Mouse (Mus musculus) lung, postnatal 0 days (tissue): ENCODE measurements around the gene Cyb561d1. TPM values are rescaled to one million over a fixed set of nuclear protein-coding genes. Genes with fewer than 3 reads are reported as not detected.
A peak's percentile ranks its signal among the peaks of the same experiment; 100 is the strongest.

Source experiments
- ATAC-seq: fragments of 200-750 bp; cut with Nextera tagmentation; 2 replicates; pipeline ENCODE4 v1.8.0; 2017; ENCODE audit warnings: moderate library complexity
- DNase-seq: peaks from one replicate; pipeline ENCODE4 v3.0.0-alpha.2; 2016; ENCODE audit warnings: low spot score
- H3K27ac ChIP-seq: fragments of 300-500 bp; sonication (generic); 2 replicates; pipeline ENCODE4 v1.5.1; 2014; ENCODE audit warnings: antibody characterized with exemption, mild to moderate bottlenecking, low read length, mixed read lengths
- H3K27me3 ChIP-seq: fragments of 300-500 bp; sonication (generic); replicated peaks from 2 replicates; pipeline ENCODE4 v1.6.1; 2014; ENCODE audit warnings: low read length, mixed read lengths; ENCODE audit not compliant: insufficient read depth
- H3K36me3 ChIP-seq: fragments of 300-500 bp; sonication (generic); 2 replicates; pipeline ENCODE4 v1.6.1; 2014; ENCODE audit warnings: low read length, mixed read lengths; ENCODE audit not compliant: insufficient read depth
- H3K4me1 ChIP-seq: fragments of 300-500 bp; sonication (generic); 2 replicates; pipeline ENCODE4 v1.6.1; 2014; ENCODE audit warnings: antibody characterized with exemption, low read depth, low read length, mixed read lengths; ENCODE audit not compliant: insufficient read depth
- H3K4me2 ChIP-seq: fragments of 300-500 bp; sonication (generic); replicated peaks from 2 replicates; pipeline ENCODE4 v1.6.1; 2014; ENCODE audit warnings: low read depth, mild to moderate bottlenecking, low read length, moderate library complexity, mixed read lengths
- H3K4me3 ChIP-seq: fragments of 300-500 bp; sonication (generic); 2 replicates; pipeline ENCODE4 v1.5.1; 2014; ENCODE audit warnings: low read depth, low read length
- H3K9ac ChIP-seq: fragments of 300-500 bp; sonication (generic); replicated peaks from 2 replicates; pipeline ENCODE4 v1.6.1; 2014; ENCODE audit warnings: low read depth, mild to moderate bottlenecking
- H3K9me3 ChIP-seq: fragments of 300-500 bp; sonication (generic); 2 replicates; pipeline ENCODE4 v1.6.1; 2016; ENCODE audit warnings: low read length, mixed read lengths
- CTCF ChIP-seq: IDR thresholded peaks from 2 replicates; pipeline ENCODE4 v1.5.1; 2016; ENCODE audit warnings: antibody characterized with exemption, mild to moderate bottlenecking
- EP300 ChIP-seq: IDR thresholded peaks from 2 replicates; pipeline ENCODE4 v1.6.1; 2016; ENCODE audit warnings: antibody characterized with exemption, mild to moderate bottlenecking, control low read depth
- WGBS: fragments of 180-500 bp; shearing (Covaris S2); extraction: QIAGEN DNeasy Blood & Tissue Kit; methylation state at CpG from one replicate; pipeline ENCODE4 v1.1.7; 2014; 5-methylcytosine and 5-hydroxymethylcytosine counted together
- polyA plus RNA-seq: library from polyadenylated mRNA; unstranded; fragments of >200 nt; fragmentation: Nextera tagmentation; extraction: Ambion mirVana; gene quantifications from 2 replicates; pipeline ENCODE4 v1.2.1, GENCODE M21; 2015

Cyb561d1 gene
- polyA plus RNA-seq, 1 experiment from 2014 or later, result 4.9 TPM

- Histone ChIP-seq H3K4me2 (no peak overlapping the region), H3K4me1 (peaks cover 8% of the 10 kb centered on the region; the same call in 1 of the 2 replicates), H3K9ac (no peak overlapping the region), H3K27ac (no peak overlapping the region), H3K4me3 (no peak overlapping the region), H3K9me3 (no peaks in the 10 kb centered on the region), H3K27me3 (no peaks in the 10 kb centered on the region), H3K36me3 (no peaks in the 10 kb centered on the region)
- 83% methylated on average over 7 of the region's 7 CpGs for WGBS
- TF ChIP-seq EP300, result no peak
- TF ChIP-seq CTCF, result no peak
- ATAC-seq (no peak), DNase-seq (no peak)
Measured at GRCm38 (mm10) chr3:108195941-108196590, 4.9 kb downstream of the Cyb561d1 start.

GRCm38 (mm10) chr3:108195287-108195686 lies 5.7 kb downstream of the Cyb561d1 start:
- Histone ChIP-seq H3K4me2 (no peak overlapping the region), H3K27ac (no peak overlapping the region), H3K27me3 (no peaks in the 10 kb centered on the region), H3K4me3 (no peak overlapping the region), H3K9me3 (no peaks in the 10 kb centered on the region), H3K36me3 (no peaks in the 10 kb centered on the region), H3K9ac (no peak overlapping the region), H3K4me1 (peaks cover 10% of the 10 kb centered on the region; the same call in 1 of the 2 replicates)
- WGBS, result 84% methylated on average over 4 of the region's 4 CpGs
- no peak for DNase-seq
- ATAC-seq, result no peak
- TF ChIP-seq EP300, result no peak
- no peak for TF ChIP-seq CTCF

DNA sequence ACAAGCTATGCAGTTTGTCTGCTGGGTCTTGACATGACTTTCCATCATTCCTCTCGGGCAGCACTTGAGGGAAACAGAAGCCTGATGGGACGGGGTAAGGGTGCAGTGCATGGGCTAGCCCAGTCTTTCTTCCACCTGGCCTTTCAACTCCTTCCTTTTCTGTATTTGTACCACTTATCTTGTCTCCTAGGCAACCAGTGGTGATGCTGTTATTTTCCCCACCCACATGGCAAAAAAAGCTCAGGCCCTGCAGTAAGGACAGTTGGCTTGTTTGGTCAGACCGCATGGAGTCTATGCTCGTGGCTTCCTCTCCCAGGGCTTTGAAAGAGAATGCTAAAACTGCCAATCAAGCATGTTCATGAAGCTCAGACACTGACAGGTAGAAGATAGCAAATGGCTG lies 7.3 kb downstream of the Cyb561d1 start:
- TF ChIP-seq EP300 (no peak), CTCF (no peak)
- Histone ChIP-seq H3K4me3 (no peak overlapping the region), H3K27ac (no peak overlapping the region), H3K9ac (no peak overlapping the region), H3K9me3 (no peaks in the 10 kb centered on the region), H3K27me3 (no peaks in the 10 kb centered on the region), H3K36me3 (no peaks in the 10 kb centered on the region), H3K4me1 (peaks cover 15% of the 10 kb centered on the region; the same call in 1 of the 2 replicates), H3K4me2 (no peak overlapping the region)
- 63% methylated on average over 4 of the region's 4 CpGs for WGBS
- no peak for ATAC-seq
- no peak for DNase-seq

DNA sequence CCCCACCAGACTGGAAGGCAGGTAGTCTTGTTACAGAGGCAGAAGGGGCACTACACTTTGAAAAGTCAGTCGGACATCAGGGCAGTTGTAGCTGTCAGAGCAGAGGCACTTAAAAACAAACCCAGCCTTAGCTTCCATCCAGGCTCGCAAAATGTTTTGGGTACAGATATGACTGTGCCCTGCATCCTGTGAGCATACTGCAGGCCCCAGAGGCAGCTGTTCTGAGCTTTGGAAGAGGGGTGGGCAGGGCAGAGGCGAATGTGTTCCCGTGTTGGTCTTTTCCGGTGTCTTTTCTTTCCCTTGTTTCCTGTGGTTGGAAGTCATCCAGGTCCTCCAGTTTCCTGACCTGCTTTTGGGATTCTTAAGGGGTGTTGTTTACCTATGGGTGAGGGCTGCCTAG lies 11.1 kb downstream of the Cyb561d1 start:
- no peak for DNase-seq
- WGBS, result 12% methylated on average over 5 of the region's 5 CpGs
- peak overlapping the region; percentile 22; the same call in 1 of the 2 replicates for H3K4me2 ChIP-seq
- H3K27ac ChIP-seq, result no peak overlapping the region
- peaks cover 17% of the 10 kb centered on the region; the same call in 1 of the 2 replicates for H3K4me1 ChIP-seq
- TF ChIP-seq CTCF, result no peak
- TF ChIP-seq EP300, result no peak
- no peak for ATAC-seq
- no peaks in the 10 kb centered on the region; the same call in 1 of the 2 replicates for H3K36me3 ChIP-seq
- no peaks in the 10 kb centered on the region for H3K27me3 ChIP-seq
- no peaks in the 10 kb centered on the region for H3K9me3 ChIP-seq
- no peak overlapping the region for H3K4me3 ChIP-seq
- 0 out of 2 replicates have a peak overlapping the region, but pooled peaks have one; percentile 26 for H3K9ac ChIP-seq

DNA sequence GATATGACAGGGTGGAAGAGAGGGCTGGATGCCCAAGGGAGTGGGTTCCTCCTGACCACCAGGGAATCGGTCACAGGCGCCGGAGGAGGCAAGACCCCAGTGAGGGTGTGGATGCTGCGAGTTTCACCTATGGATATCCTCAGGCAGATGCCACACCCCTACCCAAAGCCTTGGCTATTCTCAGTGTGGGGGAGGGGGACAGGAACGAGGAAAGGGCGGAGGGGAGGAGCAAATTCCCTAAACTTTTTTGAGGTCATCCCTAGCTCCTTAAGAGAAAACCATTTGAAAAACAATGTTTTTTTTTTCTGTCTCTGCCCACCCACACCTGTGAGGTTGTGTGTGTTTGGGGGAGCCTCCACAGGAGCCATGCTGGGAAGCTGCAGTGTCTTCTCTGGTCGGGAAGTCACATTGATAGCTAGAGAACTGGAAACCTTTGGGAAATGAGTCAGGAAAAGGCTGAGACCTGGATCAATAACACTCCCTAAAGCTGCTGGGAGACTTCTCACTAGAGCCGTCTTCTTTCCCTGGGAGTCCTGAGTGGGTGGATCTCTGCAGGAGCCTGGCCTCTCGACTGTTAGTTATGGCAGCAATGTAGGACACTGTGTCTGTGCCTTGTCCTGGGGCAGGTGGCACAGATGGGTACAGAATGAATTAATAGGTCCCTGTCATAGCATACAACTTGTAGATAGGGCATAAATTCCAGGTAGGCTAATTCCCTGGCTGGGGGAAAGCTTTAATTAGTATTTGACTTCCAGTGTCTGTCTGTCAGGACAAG lies 12.1 kb downstream of the Cyb561d1 start:
- H3K9me3 ChIP-seq, result no peaks in the 10 kb centered on the region
- no peak for TF ChIP-seq EP300
- TF ChIP-seq CTCF, result no peak
- DNase-seq (no peak), ATAC-seq (no peak)
- no peaks in the 10 kb centered on the region for H3K27me3 ChIP-seq
- H3K9ac ChIP-seq, result no peak overlapping the region
- peaks cover 17% of the 10 kb centered on the region; the same call in 1 of the 2 replicates for H3K4me1 ChIP-seq
- whole genome bisulfite sequencing, result 75% methylated on average over 9 of the region's 9 CpGs
- H3K27ac ChIP-seq, result no peak overlapping the region
- no peaks in the 10 kb centered on the region; the same call in 1 of the 2 replicates for H3K36me3 ChIP-seq
- H3K4me3 ChIP-seq, result no peak overlapping the region
- no peak overlapping the region for H3K4me2 ChIP-seq

GRCm38 (mm10) chr3:108187111-108187795 lies 13.8 kb downstream of the Cyb561d1 start:
- Histone ChIP-seq H3K27me3 (no peaks in the 10 kb centered on the region), H3K4me2 (peak overlapping the region; percentile 98), H3K9me3 (no peaks in the 10 kb centered on the region), H3K4me1 (peaks cover 17% of the 10 kb centered on the region; the same call in 1 of the 2 replicates), H3K4me3 (no peak overlapping the region), H3K9ac (no peak overlapping the region), H3K36me3 (no peaks in the 10 kb centered on the region; the same call in 1 of the 2 replicates), H3K27ac (no peak overlapping the region)
- TF ChIP-seq CTCF (no peak), EP300 (no peak)
- WGBS, result 59% methylated on average over 20 of the region's 20 CpGs
- ATAC-seq (no peak), DNase-seq (no peak)
